14 mouse cellular contexts compared by ENCODE assay signal in the genomic region with DNA sequence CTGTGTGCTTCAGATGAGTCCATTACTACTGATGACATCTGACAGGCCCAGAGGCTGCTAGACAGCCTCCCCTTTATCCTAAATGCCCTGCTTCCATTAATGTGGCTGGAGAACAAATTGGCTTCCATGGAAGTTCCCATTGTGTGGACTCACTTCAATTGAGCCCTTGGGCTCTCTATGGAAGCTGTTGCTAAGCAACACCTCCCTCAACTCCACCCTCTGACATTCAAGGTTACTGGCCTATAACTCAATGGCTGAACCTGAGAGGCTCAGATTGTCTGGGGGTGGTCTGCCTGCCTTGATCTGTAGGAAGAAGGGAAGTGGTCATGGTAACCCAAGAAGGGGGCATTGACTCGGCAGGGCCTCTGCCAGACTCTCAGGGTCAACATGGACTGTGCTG. TPM values are rescaled to one million over a fixed set of nuclear protein-coding genes. Genes with fewer than 3 reads are reported as not detected.
DNase-seq lines count a peak whose midpoint lies in the region; ATAC-seq and TF ChIP-seq lines count a peak whose summit lies in the region.
"Had no signal": no experiment of that assay in that cellular context is flagged by ENCODE, and none has a peak within 500 bp of the region (broad histone marks: within the 10 kb centered on the region; RNA-seq: fewer than 3 reads in every experiment).

No protein-coding gene starts in this region.

- H3K27ac ChIP-seq in kidney, postnatal 0 days, result no peak overlapping the region
- H3K27ac ChIP-seq in forebrain, embryonic 11.5 days (ENCODE audit: low read depth, low read length), result no peak overlapping the region
- H3K27ac ChIP-seq in midbrain, embryonic 10.5 days (replicated peaks), result 0 out of 2 replicates have a peak overlapping the region, but pooled peaks have one; percentile 13
- H3K27ac ChIP-seq: embryonic facial prominence, embryonic 13.5 days; liver, embryonic 15.5 days; stomach, postnatal 0 days had no signal

- H3K9ac ChIP-seq in kidney, postnatal 0 days (ENCODE audit: low read depth, low read length), result no peak overlapping the region
- no peak overlapping the region for H3K9ac ChIP-seq in forebrain, embryonic 11.5 days (ENCODE audit: low read length)
- H3K9ac ChIP-seq: embryonic facial prominence, embryonic 13.5 days; liver, embryonic 15.5 days had no signal

- H3K9me3 ChIP-seq in kidney, postnatal 0 days (replicated peaks; ENCODE audit: low read length), result no peaks in the 10 kb centered on the region
- no peaks in the 10 kb centered on the region for H3K9me3 ChIP-seq in forebrain, embryonic 11.5 days (ENCODE audit: control insufficient read depth, low read length)
- no peaks in the 10 kb centered on the region for H3K9me3 ChIP-seq in midbrain, embryonic 10.5 days (replicated peaks)
- H3K9me3 ChIP-seq: embryonic facial prominence, embryonic 13.5 days; liver, embryonic 15.5 days had no signal

- TF ChIP-seq CTCF in kidney, postnatal 0 days (IDR thresholded peaks at IDR 0.05; ENCODE audit: low read depth), result no peak

- whole genome bisulfite sequencing in kidney, postnatal 0 days, result 8% methylated on average over 1 of the region's 1 CpGs
- 0% methylated on average over 1 of the region's 1 CpGs for WGBS in forebrain, embryonic 11.5 days
- 0% methylated on average over 1 of the region's 1 CpGs for WGBS in midbrain, embryonic 10.5 days

- no peaks in the 10 kb centered on the region for H3K4me1 ChIP-seq in kidney, postnatal 0 days (replicated peaks; ENCODE audit: insufficient read depth, low read length)
- H3K4me1 ChIP-seq in forebrain, embryonic 11.5 days (replicated peaks; ENCODE audit: control insufficient read depth, insufficient read depth, low read length), result peaks cover 10% of the 10 kb centered on the region
- peaks cover 19% of the 10 kb centered on the region for H3K4me1 ChIP-seq in midbrain, embryonic 10.5 days
- H3K4me1 ChIP-seq: embryonic facial prominence, embryonic 13.5 days; liver, embryonic 15.5 days had no signal

- H3K4me2 ChIP-seq in kidney, postnatal 0 days (ENCODE audit: low read length), result no peak overlapping the region
- H3K4me2 ChIP-seq in forebrain, embryonic 11.5 days (ENCODE audit: low read depth, low read length, severe bottlenecking), result no peak overlapping the region
- H3K4me2 ChIP-seq: embryonic facial prominence, embryonic 13.5 days; heart, embryonic 11.5 days; liver, embryonic 15.5 days had no signal

- no peak; the same call in 1 of the 2 replicates for ATAC-seq in kidney, postnatal 0 days (replicated peaks; ENCODE audit: low FRiP score, low read depth)
- ATAC-seq in forebrain, embryonic 11.5 days (replicated peaks; ENCODE audit: low FRiP score), result peak; percentile 92

- H3K27me3 ChIP-seq in kidney, postnatal 0 days (ENCODE audit: insufficient read depth, low read length), result no peaks in the 10 kb centered on the region
- H3K27me3 ChIP-seq in forebrain, embryonic 11.5 days (ENCODE audit: control insufficient read depth, insufficient read depth, low read length), result no peaks in the 10 kb centered on the region
- H3K27me3 ChIP-seq in midbrain, embryonic 10.5 days (ENCODE audit: low read depth, poor library complexity, severe bottlenecking), result peaks cover 93% of the 10 kb centered on the region
- H3K27me3 ChIP-seq: embryonic facial prominence, embryonic 13.5 days; liver, embryonic 15.5 days had no signal

- intact Hi-C loops in heart, postnatal 36 days (cut with DNase I), result no loop called here

- H3K36me3 ChIP-seq in kidney, postnatal 0 days (ENCODE audit: insufficient read depth, low read length), result no peaks in the 10 kb centered on the region
- H3K36me3 ChIP-seq in forebrain, embryonic 11.5 days (ENCODE audit: control insufficient read depth, insufficient read depth, low read length), result no peaks in the 10 kb centered on the region
- no peaks in the 10 kb centered on the region for H3K36me3 ChIP-seq in midbrain, embryonic 10.5 days
- H3K36me3 ChIP-seq: embryonic facial prominence, embryonic 13.5 days; liver, embryonic 15.5 days had no signal

- DNase-seq in kidney, postnatal 0 days (ENCODE audit: low spot score), result peak; percentile 54
- DNase-seq in kidney, postnatal 14 days, result no peak
- peak; percentile 61 for DNase-seq in forebrain, embryonic 11.5 days (ENCODE audit: low spot score)
- DNase-seq in midbrain, embryonic 10.5 days (ENCODE audit: low spot score), result peak; percentile 75
- peak; percentile 85 for DNase-seq in retina, embryonic 14.5 days (ENCODE audit: low spot score)
- no peak for DNase-seq in heart, postnatal 36 days
- DNase-seq in ovary, postnatal 14 days (ENCODE audit: low spot score), result no peak
- DNase-seq in lung, postnatal 36 days, result no peak
- DNase-seq: adrenal gland, adult 8-10 months had no signal

- H3K4me3 ChIP-seq in kidney, postnatal 0 days (replicated peaks; ENCODE audit: low read depth, low read length), result no peak overlapping the region
- no peak overlapping the region for H3K4me3 ChIP-seq in forebrain, embryonic 11.5 days (ENCODE audit: low read depth, low read length)
- H3K4me3 ChIP-seq in midbrain, embryonic 10.5 days, result no peak overlapping the region
- H3K4me3 ChIP-seq: embryonic facial prominence, embryonic 13.5 days; liver, embryonic 15.5 days had no signal

RNA-seq across cellular contexts. Expression of gene Oxtr, which starts 26.8 kb away (rescaled TPM):
- 4.1 and 4.6 TPM in 2 replicates for polyA plus RNA-seq in kidney, postnatal 0 days (2015; fragmentation: Nextera tagmentation; extraction: Ambion mirVana)
- 0.12 and 0.13 TPM in 2 replicates for polyA plus RNA-seq in forebrain, embryonic 11.5 days (2014; fragmentation: Nextera tagmentation; extraction: Ambion mirVana)
- polyA plus RNA-seq in midbrain, embryonic 10.5 days (2016; fragmentation: Nextera tagmentation; extraction: Ambion mirVana), result 0.11 and 0.20 TPM in 2 replicates
- total RNA-seq in heart, postnatal 36 days (2021), result under 1 TPM; 0.22 to 0.30 TPM
- polyA plus RNA-seq: liver, embryonic 15.5 days had no signal

RNA-seq across cellular contexts. Expression of gene Cav3, which starts 57.2 kb away (rescaled TPM):
- 2.0 and 2.6 TPM in 2 replicates for polyA plus RNA-seq in kidney, postnatal 0 days (2015; fragmentation: Nextera tagmentation; extraction: Ambion mirVana)
- 0.24 TPM in 1 of 2 replicates, not detected in the other for polyA plus RNA-seq in forebrain, embryonic 11.5 days (2014; fragmentation: Nextera tagmentation; extraction: Ambion mirVana)
- not detected in 2 replicates for polyA plus RNA-seq in midbrain, embryonic 10.5 days (2016; fragmentation: Nextera tagmentation; extraction: Ambion mirVana)
- total RNA-seq in heart, postnatal 36 days (2021), result 100 to 1,000 TPM in 1 of 2 experiments, 10 to 100 TPM in 1; 92.9 to 101 TPM
- total RNA-seq: adrenal gland, adult 8-10 months; left cerebral cortex, postnatal 36 days had no signal

Comparison
In these comparisons a context has a peak if more than half of its experiments do, and no peak if none do; other contexts are left out.
1. DNase-seq: peak in kidney, postnatal 0 days (single experiment), forebrain, embryonic 11.5 days (single experiment), midbrain, embryonic 10.5 days (single experiment) and retina, embryonic 14.5 days (single experiment); none in kidney, postnatal 14 days (single experiment), heart, postnatal 36 days (0 of 2), ovary, postnatal 14 days (single experiment) and lung, postnatal 36 days (single experiment).